Mouse (Mus musculus) stomach, embryonic 15.5 days (tissue): ENCODE results near the gene Gm44579. TPM values are rescaled to one million over a fixed set of nuclear protein-coding genes. Genes with fewer than 3 reads are reported as not detected.

Source experiments
- ATAC-seq: fragments of 200-750 bp; cut with Nextera tagmentation; 2 replicates; pipeline ENCODE4 v1.8.0; 2017; ENCODE audit warnings: low read depth, moderate number of reproducible peaks, moderate TSS enrichment; ENCODE audit not compliant: insufficient read depth, low FRiP score
- H3K27ac ChIP-seq: fragments of 300-500 bp; sonication (generic); 2 replicates; pipeline ENCODE4 v1.5.1; 2015; ENCODE audit warnings: mild to moderate bottlenecking, inconsistent platforms
- H3K27me3 ChIP-seq: fragments of 300-500 bp; sonication (generic); replicated peaks from 2 replicates; pipeline ENCODE4 v1.6.1; 2015; ENCODE audit warnings: inconsistent platforms
- H3K36me3 ChIP-seq: fragments of 300-500 bp; sonication (generic); 2 replicates; pipeline ENCODE4 v1.6.1; 2015; ENCODE audit warnings: inconsistent platforms
- H3K4me1 ChIP-seq: fragments of 300-500 bp; sonication (generic); 2 replicates; pipeline ENCODE4 v1.6.1; 2015; ENCODE audit warnings: inconsistent platforms
- H3K4me2 ChIP-seq: fragments of 300-500 bp; sonication (generic); 2 replicates; pipeline ENCODE4 v1.6.1; 2015; ENCODE audit warnings: mild to moderate bottlenecking, inconsistent platforms
- H3K4me3 ChIP-seq: fragments of 300-500 bp; sonication (generic); replicated peaks from 2 replicates; pipeline ENCODE4 v1.5.1; 2015; ENCODE audit warnings: inconsistent platforms
- H3K9ac ChIP-seq: fragments of 300-500 bp; sonication (generic); 2 replicates; pipeline ENCODE4 v1.6.1; 2015; ENCODE audit warnings: inconsistent platforms
- H3K9me3 ChIP-seq: fragments of 300-500 bp; sonication (generic); 2 replicates; pipeline ENCODE4 v1.6.1; 2016; ENCODE audit warnings: inconsistent platforms
- WGBS: fragments of 180-500 bp; shearing (Covaris S2); methylation state at CpG from one replicate; pipeline ENCODE4 v1.1.7; 2015; 5-methylcytosine and 5-hydroxymethylcytosine counted together
- polyA plus RNA-seq: library from polyadenylated mRNA; unstranded; fragments of >200 nt; fragmentation: Nextera tagmentation; extraction: Ambion mirVana; gene quantifications from 2 replicates; pipeline ENCODE4 v1.2.1, GENCODE M21; 2015

Gm44579 gene
- polyA plus RNA-seq, 1 experiment from 2014 or later = not detected

GRCm38 (mm10) chr15:98184456-98184855, 36.3 kb downstream of the Gm44579 start:
- H3K27ac ChIP-seq = no peak overlapping the region
- no peak for ATAC-seq
- 0 out of 2 replicates have a peak, but pooled peaks cover 5% of the 10 kb centered on the region for H3K4me1 ChIP-seq
- H3K9me3 ChIP-seq = no peaks in the 10 kb centered on the region
- 49% methylated on average over 4 of the region's 4 CpGs for WGBS
- H3K9ac ChIP-seq = no peak overlapping the region
- H3K36me3 ChIP-seq = no peaks in the 10 kb centered on the region
- no peak overlapping the region for H3K4me2 ChIP-seq
- H3K27me3 ChIP-seq = no peaks in the 10 kb centered on the region
- H3K4me3 ChIP-seq = no peak overlapping the region

GRCm38 (mm10) chr15:98181856-98182570, 38.8 kb downstream of the Gm44579 start:
- ATAC-seq = no peak

GRCm38 (mm10) chr15:98181132-98181711, 39.6 kb downstream of the Gm44579 start:
- under 1% methylated on average over 30 of the region's 30 CpGs for WGBS
- H3K4me1 ChIP-seq = 0 out of 2 replicates have a peak, but pooled peaks cover 5% of the 10 kb centered on the region
- no peak overlapping the region for H3K9ac ChIP-seq
- ATAC-seq = peak; percentile 98
- no peaks in the 10 kb centered on the region for H3K27me3 ChIP-seq
- H3K4me3 ChIP-seq = peak overlapping the region; percentile 54
- H3K4me2 ChIP-seq = peak overlapping the region; percentile 70
- no peaks in the 10 kb centered on the region for H3K9me3 ChIP-seq
- no peaks in the 10 kb centered on the region for H3K36me3 ChIP-seq
- peak overlapping the region; percentile 52 for H3K27ac ChIP-seq

More at GRCm38 (mm10) chr15:98181856-98182570, 38.8 kb downstream of the Gm44579 start:
- H3K9ac ChIP-seq = no peak overlapping the region
- H3K9me3 ChIP-seq = no peaks in the 10 kb centered on the region
- H3K4me2 ChIP-seq = peak overlapping the region; percentile 70
- H3K27ac ChIP-seq = no peak overlapping the region
- 0 out of 2 replicates have a peak, but pooled peaks cover 5% of the 10 kb centered on the region for H3K4me1 ChIP-seq
- H3K27me3 ChIP-seq = no peaks in the 10 kb centered on the region
- no peaks in the 10 kb centered on the region for H3K36me3 ChIP-seq
- H3K4me3 ChIP-seq = no peak overlapping the region
- 61% methylated on average over 12 of the region's 12 CpGs for WGBS

- H3K27ac ChIP-seq = peak overlapping the region; percentile 52
- H3K4me1 ChIP-seq = 0 out of 2 replicates have a peak, but pooled peaks cover 5% of the 10 kb centered on the region
- ATAC-seq = no peak
- H3K4me3 ChIP-seq = peak overlapping the region; percentile 54
- no peaks in the 10 kb centered on the region for H3K9me3 ChIP-seq
- H3K36me3 ChIP-seq = no peaks in the 10 kb centered on the region
- H3K4me2 ChIP-seq = peak overlapping the region; percentile 70
- H3K9ac ChIP-seq = no peak overlapping the region
- WGBS = 8% methylated on average over 26 of the region's 26 CpGs
- 0 out of 2 replicates have a peak, but pooled peaks cover 3% of the 10 kb centered on the region for H3K27me3 ChIP-seq
These were observed 40.1 kb downstream of the Gm44579 start for GRCm38 (mm10) chr15:98180567-98181131.

GRCm38 (mm10) chr15:98177320-98177719, 43.5 kb downstream of the Gm44579 start:
- Histone ChIP-seq H3K4me3 (no peak overlapping the region), H3K36me3 (no peaks in the 10 kb centered on the region), H3K9me3 (no peaks in the 10 kb centered on the region), H3K27me3 (peaks cover 17% of the 10 kb centered on the region; the same call in 1 of the 2 replicates), H3K27ac (no peak overlapping the region), H3K4me2 (no peak overlapping the region), H3K9ac (no peak overlapping the region), H3K4me1 (0 out of 2 replicates have a peak, but pooled peaks cover 5% of the 10 kb centered on the region)
- ATAC-seq = no peak
- 64% methylated on average over 3 of the region's 3 CpGs for WGBS

- Histone ChIP-seq H3K27me3 (peaks cover 46% of the 10 kb centered on the region), H3K4me3 (no peak overlapping the region), H3K4me2 (no peak overlapping the region), H3K4me1 (no peaks in the 10 kb centered on the region), H3K9me3 (no peaks in the 10 kb centered on the region), H3K9ac (no peak overlapping the region), H3K27ac (no peak overlapping the region), H3K36me3 (no peaks in the 10 kb centered on the region)
- ATAC-seq = no peak
- WGBS = 38% methylated on average over 8 of the region's 8 CpGs
These were observed 47.0 kb downstream of the Gm44579 start for GRCm38 (mm10) chr15:98173821-98174220.

GRCm38 (mm10) chr15:98172113-98172512, 48.7 kb downstream of the Gm44579 start:
- Histone ChIP-seq H3K36me3 (no peaks in the 10 kb centered on the region), H3K27ac (no peak overlapping the region), H3K9me3 (no peaks in the 10 kb centered on the region), H3K27me3 (peaks cover 63% of the 10 kb centered on the region), H3K4me2 (no peak overlapping the region), H3K4me3 (no peak overlapping the region), H3K4me1 (peaks cover 13% of the 10 kb centered on the region; the same call in 1 of the 2 replicates), H3K9ac (no peak overlapping the region)
- no peak for ATAC-seq
- WGBS = 62% methylated on average over 5 of the region's 5 CpGs

GRCm38 (mm10) chr15:98170917-98171316, 49.9 kb downstream of the Gm44579 start:
- H3K27ac ChIP-seq = no peak overlapping the region
- no peak overlapping the region for H3K4me3 ChIP-seq
- no peaks in the 10 kb centered on the region for H3K9me3 ChIP-seq
- 68% methylated on average over 9 of the region's 9 CpGs for WGBS
- no peak overlapping the region for H3K4me2 ChIP-seq
- no peak overlapping the region for H3K9ac ChIP-seq
- no peaks in the 10 kb centered on the region for H3K36me3 ChIP-seq
- peaks cover 70% of the 10 kb centered on the region for H3K27me3 ChIP-seq
- ATAC-seq = no peak
- peaks cover 13% of the 10 kb centered on the region; the same call in 1 of the 2 replicates for H3K4me1 ChIP-seq

GRCm38 (mm10) chr15:98170365-98170764, 50.4 kb downstream of the Gm44579 start:
- no peak for ATAC-seq
- 34% methylated on average over 7 of the region's 7 CpGs for WGBS
- H3K4me1 ChIP-seq = peaks cover 13% of the 10 kb centered on the region; the same call in 1 of the 2 replicates

GRCm38 (mm10) chr15:98168622-98169004, 52.2 kb downstream of the Gm44579 start:
- peak overlapping the region; percentile 61; the same call in 1 of the 2 replicates for H3K4me2 ChIP-seq
- H3K9ac ChIP-seq = no peak overlapping the region
- H3K4me3 ChIP-seq = no peak overlapping the region
- no peaks in the 10 kb centered on the region for H3K36me3 ChIP-seq
- no peaks in the 10 kb centered on the region for H3K9me3 ChIP-seq
- H3K4me1 ChIP-seq = peaks cover 13% of the 10 kb centered on the region; the same call in 1 of the 2 replicates
- H3K27me3 ChIP-seq = peaks cover 76% of the 10 kb centered on the region
- 6% methylated on average over 19 of the region's 19 CpGs for WGBS
- H3K27ac ChIP-seq = no peak overlapping the region
- ATAC-seq = no peak

More at GRCm38 (mm10) chr15:98170365-98170764, 50.4 kb downstream of the Gm44579 start:
- Histone ChIP-seq H3K27ac (no peak overlapping the region), H3K36me3 (no peaks in the 10 kb centered on the region), H3K4me2 (no peak overlapping the region), H3K9ac (no peak overlapping the region), H3K4me3 (no peak overlapping the region), H3K27me3 (peaks cover 75% of the 10 kb centered on the region), H3K9me3 (no peaks in the 10 kb centered on the region)

GRCm38 (mm10) chr15:98167645-98168621, 52.8 kb downstream of the Gm44579 start:
- 3% methylated on average over 67 of the region's 69 CpGs for WGBS
- ATAC-seq = peak; percentile 61
- H3K27ac ChIP-seq = no peak overlapping the region
- H3K4me1 ChIP-seq = peaks cover 13% of the 10 kb centered on the region; the same call in 1 of the 2 replicates
- H3K36me3 ChIP-seq = no peaks in the 10 kb centered on the region
- peak overlapping the region; percentile 61 for H3K4me2 ChIP-seq
- no peak overlapping the region for H3K9ac ChIP-seq
- no peaks in the 10 kb centered on the region for H3K9me3 ChIP-seq
- peak overlapping the region; percentile 35 for H3K4me3 ChIP-seq
- peaks cover 69% of the 10 kb centered on the region for H3K27me3 ChIP-seq
